Comparison of ENCODE assay signal across 8 mouse cellular contexts in genomic region chr15:89315190-89315731, GRCm38 (mm10). TPM values are rescaled to one million over a fixed set of nuclear protein-coding genes. Genes with fewer than 3 reads are reported as not detected.
DNase-seq lines count a peak whose midpoint lies in the region; ATAC-seq lines count a peak whose summit lies in the region.

Gene Sbf1 (minus strand): TSS chr15:89315311.

- peak; percentile 100 for ATAC-seq in hindbrain, embryonic 16.5 days

- peak within 1 kb of the TSS; percentile 93 for H3K4me2 ChIP-seq in hindbrain, embryonic 16.5 days (ENCODE audit: low read length)

- H3K27me3 ChIP-seq in hindbrain, embryonic 16.5 days (replicated peaks; ENCODE audit: control insufficient read depth, insufficient read depth, low read length), result no peaks in the 10 kb centered on the region

- DNase-seq in WW6 (ENCODE audit: low read depth, low spot score), result peak; percentile 86
- peak; percentile 92 to 97 for DNase-seq in cerebellum, postnatal 4 days (ENCODE audit: low spot score in 2 of 2)
- DNase-seq in gastrocnemius, adult 18-20 months (ENCODE audit: low spot score), result peak; percentile 99
- DNase-seq in left cerebral cortex, adult 18-20 months (ENCODE audit: low spot score in 2 of 2), result peak; percentile 97 to 98
- peak; percentile 99 for DNase-seq in right cerebral cortex, adult 18-20 months
- DNase-seq in urinary bladder, postnatal 10 days (ENCODE audit: low spot score), result peak; percentile 87

- H3K9ac ChIP-seq in hindbrain, embryonic 16.5 days (ENCODE audit: low read depth, low read length), result peak within 1 kb of the TSS; percentile 93

- H3K79me2 ChIP-seq in macrophage (ENCODE audit: inconsistent target), result peaks cover 46% of the 10 kb centered on the region

- H3K4me1 ChIP-seq in hindbrain, embryonic 16.5 days (ENCODE audit: control insufficient read depth, insufficient read depth, low read depth, low read length), result peaks cover 27% of the 10 kb centered on the region

- WGBS in hindbrain, embryonic 16.5 days, result under 1% methylated on average over 37 of the region's 37 CpGs
- 2% methylated on average over 36 of the region's 37 CpGs for WGBS in macrophage (ENCODE audit: missing documents)

- H3K4me3 ChIP-seq in hindbrain, embryonic 16.5 days (ENCODE audit: low read length), result peak within 1 kb of the TSS; percentile 84
- H3K4me3 ChIP-seq in macrophage (ENCODE audit: inconsistent target), result peak within 1 kb of the TSS; percentile 67

- no peaks in the 10 kb centered on the region for H3K9me3 ChIP-seq in hindbrain, embryonic 16.5 days (ENCODE audit: control insufficient read depth, low read length)

- H3K27ac ChIP-seq in hindbrain, embryonic 16.5 days (ENCODE audit: low read depth, low read length), result peak within 1 kb of the TSS; percentile 79
- peak within 1 kb of the TSS; percentile 29; the same call in 1 of the 2 replicates for H3K27ac ChIP-seq in macrophage

- H3K36me3 ChIP-seq in hindbrain, embryonic 16.5 days (ENCODE audit: control insufficient read depth, insufficient read depth, low read length), result no peaks in the 10 kb centered on the region
- no peaks in the 10 kb centered on the region for H3K36me3 ChIP-seq in macrophage (ENCODE audit: inconsistent target)

RNA-seq across cellular contexts. Expression of gene Sbf1, which starts in this region (rescaled TPM):
- 10 to 100 TPM; 59.4 to 61.0 TPM for total RNA-seq in gastrocnemius, adult 18-20 months (2021)
- polyA plus RNA-seq in hindbrain, embryonic 16.5 days (2015; fragmentation: Nextera tagmentation; extraction: Ambion mirVana), result 93.2 and 102 TPM in 2 replicates
- total RNA-seq in left cerebral cortex, adult 18-20 months (2021), result 100 to 1,000 TPM; 204 to 220 TPM
- total RNA-seq in macrophage (2018; cell fraction: chromatin; rRNA removed), result 100 to 1,000 TPM; 154 to 799 (median 223) TPM
- total RNA-seq in macrophage (2018; cell fraction: cytosol; rRNA removed), result 10 to 100 TPM; 22.2 to 63.3 (median 37.8) TPM
- total RNA-seq in macrophage (2018; cell fraction: nucleus; rRNA removed), result 100 to 1,000 TPM in 20 of 26 experiments, 10 to 100 TPM in 6; 71.2 to 254 (median 121) TPM
- 25.5 to 41.4 TPM (median 33.6 TPM) in 3 replicates for polyA plus RNA-seq in macrophage (2018)

Comparison
In these comparisons a context has a peak if more than half of its experiments do, and no peak if none do; other contexts are left out.
1. Peak in every context shown above with its lines: DNase-seq, ATAC-seq, H3K4me3 ChIP-seq and H3K27ac ChIP-seq.